Mouse (Mus musculus) layer of hippocampus, adult 9-11 months (tissue): ENCODE data around the gene Vps11.
"Not testable (repeated sequence)": the region's sequence is repeated elsewhere in the genome, so short reads cannot be mapped to it uniquely, and the experiment has no call there.

Source experiments
- DNase-seq: peaks from one replicate; pipeline ENCODE4 v3.0.0; 2022

Gene Vps11

DNA sequence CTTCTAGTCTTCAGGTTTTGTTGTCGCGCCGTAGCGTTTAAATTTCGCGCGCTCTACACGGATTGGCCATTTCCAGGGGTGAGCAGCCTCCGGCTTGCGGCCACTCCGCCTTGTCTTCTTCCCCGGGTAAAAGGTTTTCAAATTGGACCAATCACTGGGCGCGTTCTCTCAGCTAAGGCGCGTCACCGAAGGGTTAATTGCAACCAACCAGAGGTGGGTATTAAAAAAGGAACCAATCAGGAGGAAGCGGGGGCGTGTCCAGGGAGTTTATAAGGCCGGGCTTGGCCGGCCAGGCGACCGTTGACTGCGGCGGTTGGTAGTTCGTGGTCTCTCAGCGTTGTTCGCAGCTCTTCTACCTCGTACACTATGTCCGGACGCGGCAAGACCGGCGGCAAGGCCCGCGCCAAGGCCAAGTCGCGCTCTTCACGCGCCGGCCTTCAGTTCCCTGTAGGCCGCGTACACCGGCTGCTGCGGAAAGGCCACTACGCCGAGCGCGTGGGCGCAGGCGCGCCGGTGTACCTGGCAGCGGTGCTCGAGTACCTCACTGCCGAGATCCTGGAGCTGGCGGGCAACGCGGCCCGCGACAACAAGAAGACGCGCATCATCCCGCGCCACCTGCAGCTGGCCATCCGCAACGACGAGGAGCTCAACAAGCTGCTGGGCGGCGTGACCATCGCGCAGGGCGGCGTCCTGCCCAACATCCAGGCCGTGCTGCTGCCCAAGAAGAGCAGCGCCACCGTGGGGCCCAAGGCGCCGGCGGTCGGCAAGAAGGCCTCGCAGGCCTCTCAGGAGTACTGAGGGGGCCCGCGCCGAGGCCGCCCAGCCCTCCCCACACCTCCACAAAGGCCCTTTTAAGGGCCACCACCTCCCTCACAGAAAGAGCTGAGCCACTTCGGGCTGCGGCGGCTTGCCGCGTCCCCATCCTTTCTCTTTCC lies 26.8 kb downstream of the Vps11 start, which contains the start of gene H2afx:
Gene H2afx (plus strand): TSS at position 299 of the 935 bp plus-strand sequence.
- peak; percentile 100 for DNase-seq

DNA sequence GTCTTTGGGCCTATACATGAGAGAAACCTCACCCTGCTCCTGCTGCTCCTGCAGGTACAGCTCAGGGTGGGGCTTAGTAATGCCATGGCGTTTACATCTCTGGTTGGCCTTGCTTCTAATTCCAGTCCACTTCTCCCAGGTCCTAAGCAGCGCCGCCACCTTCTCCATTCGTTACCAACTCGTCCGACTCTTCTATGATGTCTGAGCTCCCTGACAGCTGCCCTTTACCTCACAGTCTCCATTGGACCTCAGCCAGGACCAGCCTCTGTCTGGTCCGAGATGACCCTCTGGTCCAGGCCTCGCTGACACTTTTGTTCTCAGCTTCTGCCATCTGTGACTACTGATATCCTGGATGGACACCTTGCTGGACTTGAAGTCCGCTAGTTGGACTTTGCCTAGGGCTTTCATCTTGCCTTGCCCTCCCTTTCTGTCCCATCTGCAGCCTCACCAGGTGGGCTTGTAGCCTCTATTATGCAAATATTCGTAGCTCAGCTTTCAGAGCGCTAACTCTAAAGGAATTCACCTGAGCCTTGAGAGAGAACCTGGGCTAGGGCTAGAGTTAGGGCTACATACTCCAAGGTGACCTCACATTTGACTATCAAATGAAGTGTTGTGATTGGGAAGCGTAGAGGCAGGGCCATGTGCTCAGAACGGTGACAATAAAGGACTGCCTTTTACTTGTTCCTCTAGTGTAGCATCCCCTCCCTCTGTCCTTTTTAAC lies 28.4 kb downstream of the Vps11 start:
- DNase-seq, result no peak

DNA sequence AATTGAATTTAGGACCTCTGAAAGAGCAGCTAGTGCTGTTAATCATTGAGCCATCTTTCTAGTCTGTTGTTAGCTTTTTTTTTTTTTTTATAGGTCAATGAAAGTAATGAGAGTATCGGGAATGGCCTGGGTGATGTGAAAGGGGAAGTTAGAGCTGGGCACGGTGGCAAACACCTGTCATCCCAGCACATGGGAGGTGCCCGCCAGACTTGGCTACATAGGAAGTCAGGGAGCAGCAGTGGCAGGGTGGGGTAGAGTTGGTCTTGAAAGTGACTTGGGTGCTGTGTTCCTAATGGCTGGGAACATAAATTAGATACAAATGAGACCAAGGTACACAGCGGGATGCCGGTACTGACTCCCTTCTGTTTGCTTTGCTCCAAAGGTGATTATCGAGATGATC lies 30.7 kb downstream of the Vps11 start:
- no peak for DNase-seq

DNA sequence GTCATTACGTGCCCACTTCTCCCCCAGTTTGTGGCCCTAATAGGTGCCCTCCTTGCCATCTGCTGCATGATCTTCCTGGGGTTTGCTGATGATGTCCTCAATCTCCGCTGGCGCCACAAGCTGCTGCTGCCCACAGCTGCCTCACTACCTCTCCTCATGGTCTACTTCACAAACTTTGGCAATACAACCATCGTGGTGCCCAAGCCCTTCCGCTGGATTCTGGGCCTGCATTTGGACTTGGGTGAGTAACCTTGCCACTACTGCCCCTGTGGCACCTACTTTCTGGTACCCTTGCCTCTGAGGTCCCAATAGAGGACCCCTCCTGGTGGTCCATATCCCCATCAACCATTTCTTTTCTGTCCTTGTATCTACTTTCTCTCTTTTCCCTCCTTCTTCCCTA lies 33.5 kb downstream of the Vps11 start:
- DNase-seq, result no peak

DNA sequence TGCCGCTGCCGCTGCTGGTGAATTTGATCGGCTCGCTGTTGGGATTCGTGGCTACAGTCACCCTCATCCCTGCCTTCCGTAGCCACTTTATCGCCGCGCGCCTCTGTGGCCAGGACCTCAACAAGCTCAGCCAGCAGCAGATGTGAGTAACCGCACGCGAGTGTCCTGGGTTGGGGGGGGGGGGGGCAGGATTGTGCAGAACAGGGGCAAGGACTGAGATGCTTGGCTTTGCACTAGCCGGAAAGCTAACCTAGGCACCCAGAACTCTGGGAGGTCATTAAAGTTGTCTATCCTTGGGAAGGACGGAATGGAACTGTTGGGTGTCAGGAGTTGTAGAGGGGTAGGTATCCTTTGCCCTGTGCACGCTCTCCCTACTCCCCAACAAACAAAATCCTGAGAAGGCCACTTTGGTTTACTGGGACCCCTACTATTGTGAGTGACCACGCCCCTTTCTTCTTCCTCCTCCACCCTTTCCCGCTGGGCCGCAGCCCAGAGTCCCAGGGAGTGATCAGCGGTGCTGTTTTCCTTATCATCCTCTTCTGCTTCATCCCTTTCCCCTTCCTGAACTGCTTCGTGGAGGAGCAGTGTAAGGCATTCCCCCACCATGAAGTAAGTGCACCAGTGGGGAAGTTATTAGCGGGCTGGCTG lies 34.3 kb downstream of the Vps11 start:
- DNase-seq, result no peak

DNA sequence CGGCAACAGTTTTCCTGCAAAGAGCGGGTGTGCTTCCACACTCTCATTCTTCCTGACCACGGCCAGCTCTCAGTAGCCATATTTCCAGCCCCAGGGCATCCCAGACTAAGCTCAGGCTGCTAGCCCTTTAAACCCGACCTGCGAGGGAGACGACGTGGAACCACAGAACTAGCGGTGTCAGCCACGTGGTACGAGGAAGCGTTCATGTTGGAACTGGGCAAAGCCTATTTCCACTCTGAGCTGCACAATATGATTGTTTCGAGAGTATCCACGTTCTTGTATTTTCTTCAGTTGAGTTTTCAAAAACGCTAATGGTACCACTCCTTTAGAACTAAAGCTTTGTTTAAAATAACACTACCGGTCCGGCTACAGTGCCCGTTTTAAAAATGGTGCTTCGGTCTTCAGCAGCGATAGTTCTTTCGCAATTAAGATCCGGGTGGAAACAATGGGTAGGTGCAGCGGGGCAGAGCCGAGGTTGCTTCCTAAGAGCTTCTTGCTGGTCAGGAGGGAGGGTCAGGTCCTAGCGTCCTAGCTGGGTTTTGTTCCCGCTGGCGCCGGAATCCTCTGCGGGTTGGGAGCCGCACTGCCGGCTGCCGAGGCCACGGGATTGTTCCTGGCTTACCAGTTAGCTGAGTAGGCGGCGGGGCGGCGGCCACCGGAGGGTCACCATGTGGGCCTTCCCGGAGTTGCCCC lies 35.0 kb downstream of the Vps11 start:
- DNase-seq, result peak; percentile 91

DNA sequence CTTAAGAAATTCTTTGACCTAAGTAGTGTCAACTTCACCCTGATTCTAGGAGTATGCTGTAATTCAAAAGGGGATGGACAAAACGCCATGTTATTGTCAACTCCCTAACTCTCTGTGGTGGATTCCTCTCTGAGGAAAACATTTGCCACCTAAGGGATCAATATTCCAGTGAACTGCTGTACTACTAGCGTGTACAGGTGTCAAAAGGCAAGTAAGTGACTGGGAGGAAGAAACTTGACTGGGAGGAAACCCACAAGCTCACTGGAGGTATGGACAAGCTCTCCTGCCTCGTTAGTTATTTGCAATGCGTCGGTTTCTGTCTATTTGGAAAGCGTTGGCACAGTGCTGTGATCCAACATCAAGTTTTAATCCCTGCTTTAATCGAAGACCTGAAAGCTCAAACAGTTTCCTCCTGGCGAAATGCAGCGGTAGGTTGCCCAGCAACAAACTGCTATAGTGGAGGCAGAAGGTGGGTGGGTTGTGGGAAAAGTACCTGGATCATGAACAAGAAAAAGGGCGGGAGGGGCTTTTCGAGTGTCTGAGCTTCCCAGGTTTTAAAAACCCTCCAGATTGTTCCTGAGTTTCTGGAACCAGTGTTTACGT lies 35.6 kb downstream of the Vps11 start, which contains the start of gene Dpagt1:
Gene Dpagt1 (plus strand): TSS at position 252 of the 603 bp plus-strand sequence.
- DNase-seq, result peak; percentile 72

DNA sequence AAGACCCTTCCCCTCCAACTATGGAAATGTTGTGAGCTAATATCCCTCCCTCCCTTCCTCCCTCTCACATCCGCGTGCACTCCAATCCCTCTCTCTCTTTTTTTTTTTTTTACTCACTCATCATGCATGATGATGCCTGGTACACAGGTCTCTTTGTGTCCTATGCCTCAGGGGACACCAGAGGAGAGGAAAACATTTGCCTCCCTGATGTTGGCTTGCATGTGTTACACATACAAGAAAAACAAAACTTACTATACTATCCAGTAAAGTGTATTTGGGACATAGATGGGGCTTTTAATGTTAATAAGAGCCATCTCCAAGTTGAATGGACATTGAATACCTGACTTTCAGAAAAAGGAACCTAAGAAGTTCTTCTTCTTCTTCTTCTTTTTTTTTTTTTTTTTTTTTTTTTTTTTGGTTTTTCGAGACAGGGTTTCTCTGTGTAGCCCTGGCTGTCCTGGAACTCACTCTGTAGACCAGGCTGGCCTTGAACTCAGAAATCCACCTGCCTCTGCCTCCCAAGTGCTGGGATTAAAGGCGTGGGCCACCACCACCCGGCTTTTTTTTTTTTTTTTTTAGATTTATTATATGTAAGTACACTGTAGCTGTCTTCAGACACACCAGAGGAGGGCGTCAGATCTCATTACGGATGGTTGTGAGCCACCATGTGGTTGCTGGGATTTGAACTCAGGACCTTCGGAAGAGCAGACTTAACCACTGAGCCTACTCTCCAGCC lies 36.3 kb downstream of the Vps11 start:
- not testable (repeated sequence) for DNase-seq

DNA sequence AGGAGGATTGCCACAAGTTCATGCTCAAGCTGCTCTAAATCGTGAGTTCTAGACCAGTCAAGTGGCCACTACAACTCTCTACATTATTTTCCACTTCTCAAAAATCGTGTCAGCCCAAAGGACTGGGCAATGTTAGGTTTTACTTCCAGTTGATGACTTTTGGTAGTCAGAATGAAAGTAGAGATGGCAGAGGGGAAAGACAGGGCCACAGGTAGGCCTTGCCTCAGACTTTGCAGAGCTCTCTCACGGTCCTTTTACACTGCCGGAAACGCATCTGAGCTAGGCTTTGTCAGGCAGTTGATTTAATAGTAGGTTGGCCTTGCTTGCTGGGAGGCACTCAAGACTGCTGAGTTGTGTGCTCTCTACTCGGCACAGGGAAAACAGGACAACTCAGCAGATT lies 37.3 kb downstream of the Vps11 start:
- no peak for DNase-seq

DNA sequence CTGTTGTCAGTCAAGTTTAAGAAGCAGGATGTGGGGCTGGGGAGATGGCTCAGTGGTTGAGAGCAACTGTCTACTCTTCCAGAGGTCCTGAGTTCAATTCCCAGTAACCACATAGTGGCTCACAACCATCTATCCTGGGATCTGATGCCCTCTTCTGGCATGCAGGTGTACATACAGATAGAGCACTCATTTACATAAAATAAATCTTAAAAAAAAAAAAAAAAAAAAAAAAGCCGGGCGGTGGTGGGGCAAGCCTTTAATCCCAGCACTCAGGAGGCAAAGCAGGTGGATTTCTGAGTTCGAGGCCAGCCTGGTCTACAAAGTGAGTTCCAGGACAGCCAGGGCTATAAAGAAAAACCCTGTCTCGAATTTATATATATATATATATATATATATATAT lies 37.8 kb downstream of the Vps11 start:
- DNase-seq, result not testable (repeated sequence)

DNA sequence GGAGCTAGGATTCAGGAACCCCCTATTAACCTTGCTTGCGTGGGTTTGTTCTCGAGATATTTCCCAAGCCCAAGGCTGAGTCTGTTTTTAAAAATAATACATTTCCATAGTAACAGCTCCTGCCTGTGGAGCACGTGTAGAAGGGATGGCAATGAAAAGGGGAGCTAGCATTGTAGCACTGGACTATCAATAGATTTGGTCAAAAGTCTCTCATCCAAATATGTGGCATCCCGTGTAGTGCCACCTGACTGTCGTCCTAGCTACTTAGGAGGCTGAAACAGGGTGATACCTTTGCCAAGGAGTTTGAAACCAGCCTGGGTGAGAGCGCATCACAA lies 40.7 kb downstream of the Vps11 start:
- peak; percentile 72 for DNase-seq

DNA sequence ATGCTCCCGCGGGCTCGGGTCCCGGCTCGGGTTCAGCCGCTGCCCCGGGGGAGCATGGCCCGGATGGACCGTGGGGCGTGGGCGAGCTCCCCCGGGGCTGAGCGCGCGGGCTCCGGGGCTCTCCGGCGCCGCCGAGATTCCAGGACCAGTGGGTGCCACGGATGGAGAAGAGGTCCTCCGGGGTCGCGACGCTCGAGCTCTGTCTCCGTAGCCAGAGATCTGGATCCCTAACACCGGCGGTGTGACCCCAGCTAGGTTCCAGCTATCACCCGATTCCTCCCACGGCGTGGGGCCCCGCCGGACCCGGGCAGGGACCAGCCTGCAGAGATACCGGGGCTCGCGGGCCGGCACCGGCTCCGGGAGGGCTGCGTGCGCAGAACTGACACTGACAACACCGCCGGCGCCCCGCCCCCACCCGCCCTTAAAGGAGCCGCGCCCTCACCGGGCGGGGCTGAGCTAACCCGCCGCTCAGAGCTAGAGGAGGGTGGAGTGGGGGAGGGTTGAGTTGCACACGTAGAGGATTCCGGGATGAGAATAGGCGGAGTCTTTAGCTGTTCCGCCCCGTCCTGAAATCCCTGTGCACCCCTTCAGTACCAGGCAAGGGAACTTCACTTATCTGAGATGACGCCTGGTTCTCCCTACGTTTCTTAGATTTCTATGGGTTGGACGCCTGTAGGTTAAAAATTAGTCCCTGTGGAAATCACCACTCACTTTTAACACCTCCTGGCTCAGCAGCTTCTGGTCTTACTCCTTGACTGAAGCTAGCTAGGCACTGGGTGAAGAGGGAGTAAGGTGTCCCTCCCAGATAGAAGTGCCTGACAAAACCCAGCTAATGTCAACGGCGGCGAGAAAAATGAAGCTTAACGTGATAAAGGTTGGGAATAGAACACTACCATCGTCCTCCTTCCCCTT lies 41.3 kb downstream of the Vps11 start, which contains the start of gene C2cd2l:
Gene C2cd2l (minus strand): TSS at position 399 of the 912 bp plus-strand sequence.
- DNase-seq, result peak; percentile 97

DNA sequence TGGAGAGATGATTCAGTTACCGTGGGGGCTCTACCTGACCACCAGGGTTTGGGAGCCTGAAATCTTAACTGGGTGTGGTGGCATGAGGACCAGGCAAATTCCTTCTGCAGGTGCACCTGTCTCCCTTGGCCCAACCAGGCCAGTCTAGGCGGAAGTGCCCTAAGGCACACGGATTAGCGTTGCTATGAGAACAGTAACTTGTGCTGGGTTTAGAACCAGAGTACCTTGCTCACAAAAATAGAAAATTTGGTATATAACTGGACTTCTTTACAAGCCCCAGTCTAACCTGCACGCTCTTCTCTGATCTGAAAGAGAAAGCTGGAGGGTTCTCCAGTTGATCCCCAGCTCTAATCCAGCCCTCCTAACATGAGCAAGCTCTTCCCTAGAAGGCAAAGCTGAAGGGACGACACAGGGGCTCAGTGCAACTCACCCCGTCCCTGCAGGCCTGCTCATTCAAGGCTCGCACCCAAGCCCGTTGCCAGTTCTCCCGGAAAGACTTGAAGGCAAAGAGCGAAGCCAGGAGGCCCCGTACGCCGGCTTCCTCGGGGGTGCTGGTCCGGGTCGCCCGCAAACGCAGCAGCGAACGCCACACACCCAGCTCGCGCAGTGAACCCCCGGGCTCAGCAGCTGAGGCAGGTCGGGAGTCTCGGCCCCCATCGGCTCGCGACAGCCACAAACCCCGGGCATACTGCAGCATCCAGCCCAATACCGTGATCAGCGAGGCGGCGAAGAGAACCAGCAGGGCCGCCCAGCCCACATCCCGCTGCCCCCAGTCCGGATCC lies 42.2 kb downstream of the Vps11 start:
- DNase-seq, result no peak

DNA sequence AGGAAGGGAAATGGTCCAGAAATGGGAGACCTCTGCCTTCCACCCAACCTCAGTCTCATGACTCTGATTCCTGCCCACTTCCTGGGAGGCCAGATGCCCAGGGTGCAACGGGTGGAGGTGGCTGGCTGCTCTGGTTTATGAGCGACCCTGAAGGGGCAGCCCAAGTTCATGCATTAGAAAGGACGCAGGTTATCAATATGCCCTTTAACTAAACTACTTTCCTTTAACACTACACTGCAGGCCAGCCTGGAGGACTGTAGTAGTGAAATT lies 42.7 kb downstream of the Vps11 start:
- DNase-seq, result no peak

DNA sequence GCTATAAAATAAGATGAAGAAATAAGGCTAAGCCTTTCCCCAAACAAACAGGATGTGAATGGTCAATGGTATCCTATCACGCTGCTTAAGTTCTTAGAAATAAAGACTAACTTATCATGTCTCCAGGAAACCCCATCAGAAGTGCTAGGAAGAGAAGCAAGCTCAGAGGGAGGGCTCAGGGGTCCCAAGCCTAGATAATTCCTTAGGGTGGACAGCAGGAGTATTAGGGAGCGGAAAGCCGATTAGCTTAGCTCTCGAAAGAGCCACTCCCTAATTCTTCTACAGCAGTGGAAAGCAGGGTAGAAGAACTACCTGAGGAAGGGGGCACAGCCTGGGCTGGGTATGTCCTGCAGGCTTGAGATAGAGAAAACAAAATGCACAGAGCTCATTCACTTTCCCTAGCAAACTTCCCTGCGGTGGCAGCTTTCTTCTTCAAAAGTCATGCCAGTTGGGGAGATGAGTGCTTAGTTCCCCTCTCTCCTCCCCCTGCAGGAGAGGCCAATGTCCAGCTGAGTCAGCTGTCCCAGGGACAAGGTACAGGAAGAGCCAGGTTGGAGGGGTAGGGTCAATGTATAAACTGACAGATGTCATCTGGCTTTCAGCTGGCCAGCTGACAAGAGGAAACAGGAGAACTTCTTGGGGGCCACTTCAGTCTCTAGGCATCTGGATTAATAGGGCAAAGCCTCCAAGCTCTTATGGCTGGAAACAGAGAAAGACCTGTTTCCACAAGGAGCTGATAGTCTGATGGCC lies 43.2 kb downstream of the Vps11 start:
- DNase-seq, result no peak

DNA sequence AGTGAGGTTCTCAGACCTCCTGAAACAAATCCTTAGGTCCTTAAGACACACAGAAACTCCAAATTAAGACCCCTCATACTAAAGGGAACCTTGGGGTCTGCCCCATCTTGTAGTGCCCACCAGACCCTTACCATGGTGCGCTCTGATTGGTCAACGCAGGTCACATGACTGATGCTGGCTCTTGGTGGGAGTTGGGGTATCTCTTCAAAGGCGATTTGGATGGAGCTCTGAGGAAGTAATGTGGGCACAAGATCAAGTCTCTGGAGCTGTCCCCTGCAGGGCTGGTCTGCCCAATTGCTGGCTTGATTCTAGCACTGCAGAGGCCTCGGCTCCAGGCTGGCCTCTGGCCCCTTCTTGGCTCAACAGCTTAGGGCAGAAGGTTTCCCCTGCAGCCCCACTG lies 44.0 kb downstream of the Vps11 start:
- no peak for DNase-seq

DNA sequence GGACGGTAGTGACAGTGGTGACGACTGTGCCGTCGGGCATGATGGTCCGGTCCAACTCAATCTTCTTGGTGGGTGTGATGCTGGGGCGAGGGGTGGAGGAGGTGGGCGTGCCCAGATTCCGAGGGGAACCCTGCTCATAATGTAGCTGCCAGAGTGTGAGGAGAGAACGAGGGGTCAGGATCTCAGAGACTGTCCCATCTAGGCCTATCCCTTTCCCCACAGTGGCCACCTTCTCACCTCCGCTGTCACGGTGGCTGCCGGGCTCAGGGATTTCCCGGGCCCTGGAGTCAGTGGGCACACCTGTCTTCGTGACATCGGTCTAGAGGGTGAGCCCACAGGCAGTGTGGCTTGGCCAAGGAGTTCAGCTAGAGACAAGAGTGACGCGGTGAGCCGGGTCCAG lies 46.6 kb downstream of the Vps11 start:
- DNase-seq, result no peak

DNA sequence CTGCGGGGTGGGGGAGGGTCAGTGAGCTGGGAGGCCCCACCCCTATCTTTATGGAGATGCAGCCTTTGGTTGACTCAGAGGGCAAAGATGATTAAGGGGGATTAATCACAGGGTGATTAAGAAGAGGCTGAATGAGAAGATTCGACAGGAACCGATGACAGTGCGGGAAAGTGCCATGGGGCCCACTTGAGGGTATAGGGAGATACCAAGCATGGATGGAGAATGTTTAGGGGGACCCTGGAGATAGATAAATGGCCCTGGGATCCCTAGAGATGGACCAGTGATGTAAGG lies 47.3 kb downstream of the Vps11 start:
- no peak for DNase-seq

DNA sequence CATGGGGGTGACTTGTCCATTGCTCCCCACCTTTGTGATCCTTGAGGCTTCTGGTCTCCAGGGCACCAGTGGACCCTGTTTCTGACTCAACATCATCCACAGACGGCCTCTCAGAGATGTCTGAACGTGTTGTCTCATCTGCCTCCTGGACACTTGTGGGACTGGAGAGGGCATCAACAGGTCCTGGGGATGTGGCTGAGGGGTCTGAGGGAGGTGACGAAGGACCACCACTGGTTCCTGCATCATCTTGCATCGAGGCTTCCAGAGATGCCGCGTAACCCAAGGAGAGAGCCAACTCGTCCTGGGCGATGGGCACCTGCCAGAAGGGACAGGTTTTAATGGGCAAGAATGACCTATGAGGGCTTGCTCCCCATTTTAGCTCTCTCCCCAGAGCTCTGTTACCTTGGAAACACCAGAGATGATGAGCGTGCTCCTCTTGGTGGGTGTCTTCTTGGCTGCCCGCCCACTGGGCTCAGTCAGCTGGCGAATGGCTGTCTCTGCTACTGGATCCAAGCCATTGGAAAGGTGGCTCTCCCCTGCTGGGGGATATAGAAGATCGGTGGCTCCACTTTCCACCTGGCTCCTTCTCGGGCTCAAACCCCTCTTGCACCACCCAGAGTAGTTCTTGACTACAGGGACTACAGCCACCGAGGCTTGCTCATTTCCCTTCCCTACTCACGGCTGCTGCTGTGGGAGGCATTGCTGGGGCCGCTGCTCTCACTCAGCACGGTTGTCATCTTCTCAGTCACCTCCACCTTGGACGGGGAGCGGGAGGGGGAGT lies 47.8 kb downstream of the Vps11 start:
- peak; percentile 85 for DNase-seq
